Mouse (Mus musculus) mouse trophoblast stem cell (cell line): ENCODE data around the gene Mmp25.

Experiments
- in situ Hi-C, 2 experiments: fragments of 300-500 bp; cut with MseI, MboI; formaldehyde crosslinking; loops; 2 replicates in 1 of 2; 3 replicates in 1 of 2; pipeline ENCODE4 v1.15.1; 2025

Mmp25 gene

GRCm38 (mm10) chr17:23644613-23645495 is at the start of gene Mmp25:
Gene Mmp25, minus strand, starts transcription at chr17:23645277.
- in situ Hi-C loops: no loop called here

- in situ Hi-C loops: no loop called here
These were observed 49.4 kb upstream of the Mmp25 start for GRCm38 (mm10) chr17:23694491-23694890.

- in situ Hi-C loops: no loop called here
These were observed 39.0 kb upstream of the Mmp25 start, which contains the start of gene Cldn9 for GRCm38 (mm10) chr17:23683856-23684672. Gene Cldn9, minus strand, starts transcription at chr17:23684026.

- in situ Hi-C loops: no loop called here
These were observed 38.1 kb upstream of the Mmp25 start for GRCm38 (mm10) chr17:23683226-23683625.

- in situ Hi-C loops: no loop called here
These were observed 37.5 kb upstream of the Mmp25 start for GRCm38 (mm10) chr17:23682530-23682929.

GRCm38 (mm10) chr17:23682092-23682491 is 37.0 kb upstream of the Mmp25 start:
- in situ Hi-C loops: no loop called here

GRCm38 (mm10) chr17:23681086-23681485 is 36.0 kb upstream of the Mmp25 start:
- in situ Hi-C loops: no loop called here

- in situ Hi-C loops: no loop called here
These were observed 35.3 kb upstream of the Mmp25 start for GRCm38 (mm10) chr17:23680336-23680735.

- in situ Hi-C loops: no loop called here
These were observed 34.2 kb upstream of the Mmp25 start, which contains the start of gene Cldn6 for GRCm38 (mm10) chr17:23679127-23679835. Gene Cldn6, plus strand, starts transcription at chr17:23679249.

- in situ Hi-C loops: no loop called here
These were observed 32.2 kb upstream of the Mmp25 start, which contains the start of gene Tnfrsf12a for GRCm38 (mm10) chr17:23677236-23677679. Gene Tnfrsf12a, minus strand, starts transcription at chr17:23677468.

- in situ Hi-C loops: no loop called here
These were observed 31.5 kb upstream of the Mmp25 start for GRCm38 (mm10) chr17:23676473-23677031.

GRCm38 (mm10) chr17:23675564-23676281 is 30.6 kb upstream of the Mmp25 start:
- in situ Hi-C loops: no loop called here

GRCm38 (mm10) chr17:23675127-23675526 is 30.1 kb upstream of the Mmp25 start:
- in situ Hi-C loops: no loop called here

GRCm38 (mm10) chr17:23674271-23674952 is 29.3 kb upstream of the Mmp25 start:
- in situ Hi-C loops: no loop called here

- in situ Hi-C loops: no loop called here
These were observed 28.5 kb upstream of the Mmp25 start, which contains the start of the genes Hcfc1r1 and Thoc6 for GRCm38 (mm10) chr17:23673424-23674073. Gene Hcfc1r1, plus strand, starts transcription at chr17:23673596. Gene Thoc6, minus strand, starts transcription at chr17:23673882.

GRCm38 (mm10) chr17:23672761-23673160 is 27.7 kb upstream of the Mmp25 start:
- in situ Hi-C loops: no loop called here

- in situ Hi-C loops: no loop called here
These were observed 26.4 kb upstream of the Mmp25 start for GRCm38 (mm10) chr17:23671519-23671918.

GRCm38 (mm10) chr17:23670516-23671074 is 25.5 kb upstream of the Mmp25 start:
- in situ Hi-C loops: no loop called here

GRCm38 (mm10) chr17:23665511-23665910 is 20.4 kb upstream of the Mmp25 start:
- in situ Hi-C loops: no loop called here
